Mouse (Mus musculus): ENCODE measurements around the gene Ctsf. TPM values are rescaled to one million over a fixed set of nuclear protein-coding genes. Genes with fewer than 3 reads are reported as not detected.
A peak's percentile ranks its signal among the peaks of the same experiment; 100 is the strongest.

Ctsf gene
- polyA plus RNA-seq, 1 experiment, result 133 TPM

DNA sequence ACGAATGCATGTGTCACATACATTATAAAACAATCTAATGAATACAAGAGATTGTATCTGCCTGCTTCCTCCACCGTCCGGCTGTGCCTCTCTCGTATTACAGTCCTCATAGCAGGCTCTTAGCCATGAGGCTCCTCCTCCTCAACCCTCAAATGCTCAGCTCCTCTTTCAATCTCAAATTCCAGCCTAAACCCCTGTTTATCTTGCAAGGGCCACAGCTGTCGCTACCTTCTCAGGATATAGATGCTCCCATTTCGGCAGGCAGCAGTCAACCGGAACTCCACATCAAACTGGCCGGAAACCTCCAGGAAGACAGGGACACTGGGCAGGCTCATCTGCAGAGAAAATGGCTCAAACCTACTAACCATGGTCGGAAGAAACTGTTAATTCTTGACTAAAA is 44.0 kb downstream of the Ctsf start:
- H3K27ac ChIP-seq (ENCODE audit: insufficient read depth, low read length), result no peak overlapping the region
- no peaks in the 10 kb centered on the region for H3K4me1 ChIP-seq (ENCODE audit: control insufficient read depth, insufficient read depth, low read length)
- no peak overlapping the region for H3K4me3 ChIP-seq (ENCODE audit: insufficient read depth, low read length)
- TF ChIP-seq POLR2A (IDR thresholded peaks at IDR 0.05; ENCODE audit: extremely low read depth, insufficient read depth, low read length), result no peak
- no peak for TF ChIP-seq CTCF (IDR thresholded peaks at IDR 0.05; ENCODE audit: extremely low read depth, insufficient read depth, low read length)

GRCm38 (mm10) chr19:4899888-4900287 is 45.0 kb downstream of the Ctsf start:
- Histone ChIP-seq H3K4me1 (ENCODE audit: control insufficient read depth, insufficient read depth, low read length) (no peaks in the 10 kb centered on the region), H3K27ac (ENCODE audit: insufficient read depth, low read length) (no peak overlapping the region), H3K4me3 (ENCODE audit: insufficient read depth, low read length) (no peak overlapping the region)
- TF ChIP-seq CTCF (IDR thresholded peaks at IDR 0.05; ENCODE audit: extremely low read depth, insufficient read depth, low read length), result no peak
- TF ChIP-seq POLR2A (IDR thresholded peaks at IDR 0.05; ENCODE audit: extremely low read depth, insufficient read depth, low read length), result no peak

- TF ChIP-seq CTCF (IDR thresholded peaks at IDR 0.05; ENCODE audit: extremely low read depth, insufficient read depth, low read length) (no peak), POLR2A (IDR thresholded peaks at IDR 0.05; ENCODE audit: extremely low read depth, insufficient read depth, low read length) (peak; percentile 67)
- H3K4me1 ChIP-seq (ENCODE audit: control insufficient read depth, insufficient read depth, low read length), result peaks cover 3% of the 10 kb centered on the region; the same call in 1 of the 2 replicates
- peak within 1 kb of the TSS; percentile 86 for H3K4me3 ChIP-seq (ENCODE audit: insufficient read depth, low read length)
These were observed 51.3 kb downstream of the Ctsf start, which contains the start of gene Bbs1 for GRCm38 (mm10) chr19:4905979-4906794. Gene Bbs1 (minus strand): TSS chr19:4906628.

DNA sequence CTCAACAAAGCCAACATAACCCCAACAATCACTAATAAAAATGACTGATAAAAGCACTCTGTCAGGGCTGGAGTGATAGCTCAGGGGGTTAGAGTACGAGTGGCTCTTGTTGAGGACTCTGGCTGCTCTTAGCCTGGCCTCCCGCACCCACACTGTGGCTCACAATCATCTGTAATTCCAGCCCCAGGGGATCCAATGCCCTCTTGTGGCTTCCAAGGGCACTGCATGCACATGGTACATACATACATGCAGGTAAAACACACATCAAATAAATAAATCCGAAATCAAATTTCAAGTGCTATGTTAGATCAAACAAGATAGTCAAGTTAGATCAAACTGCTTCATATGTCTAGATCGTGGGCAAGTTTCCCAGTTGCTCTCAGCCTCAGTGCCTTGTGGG is 53.2 kb downstream of the Ctsf start:
- peaks cover 3% of the 10 kb centered on the region; the same call in 1 of the 2 replicates for H3K4me1 ChIP-seq (ENCODE audit: control insufficient read depth, insufficient read depth, low read length)
- TF ChIP-seq CTCF (IDR thresholded peaks at IDR 0.05; ENCODE audit: extremely low read depth, insufficient read depth, low read length) (peak; percentile 39), POLR2A (IDR thresholded peaks at IDR 0.05; ENCODE audit: extremely low read depth, insufficient read depth, low read length) (no peak)

More at GRCm38 (mm10) chr19:4905979-4906794, 51.3 kb downstream of the Ctsf start, which contains the start of gene Bbs1:
- H3K27ac ChIP-seq (ENCODE audit: insufficient read depth, low read length), result no peak within 1 kb of the TSS

DNA sequence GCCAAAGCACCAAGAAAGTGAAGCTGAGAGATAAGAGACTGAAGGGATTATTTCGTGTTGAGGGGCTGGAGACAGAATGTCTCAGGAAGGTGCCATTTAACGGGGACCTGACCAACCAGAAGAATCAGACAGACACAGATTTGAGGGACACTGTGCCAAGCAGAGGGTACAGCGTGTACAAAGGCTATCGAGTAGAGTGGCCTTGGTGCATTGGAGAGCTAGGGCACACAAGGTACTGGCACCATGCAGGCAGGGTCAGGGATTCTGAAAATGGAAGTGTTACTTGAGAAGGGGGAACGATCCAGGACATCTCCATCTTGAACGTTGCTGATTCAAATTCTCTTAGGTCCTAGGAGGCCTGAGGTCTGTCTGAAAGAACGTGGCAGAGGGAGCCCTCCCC is 54.4 kb downstream of the Ctsf start:
- no peak overlapping the region for H3K27ac ChIP-seq (ENCODE audit: insufficient read depth, low read length)
- TF ChIP-seq CTCF (IDR thresholded peaks at IDR 0.05; ENCODE audit: extremely low read depth, insufficient read depth, low read length) (no peak), POLR2A (IDR thresholded peaks at IDR 0.05; ENCODE audit: extremely low read depth, insufficient read depth, low read length) (no peak)
- peaks cover 3% of the 10 kb centered on the region; the same call in 1 of the 2 replicates for H3K4me1 ChIP-seq (ENCODE audit: control insufficient read depth, insufficient read depth, low read length)
- no peak overlapping the region for H3K4me3 ChIP-seq (ENCODE audit: insufficient read depth, low read length)

More for the DNA sequence above, 53.2 kb downstream of the Ctsf start:
- H3K27ac ChIP-seq (ENCODE audit: insufficient read depth, low read length), result no peak overlapping the region
- no peak overlapping the region for H3K4me3 ChIP-seq (ENCODE audit: insufficient read depth, low read length)

Other genes starting within 250 kb of the Ctsf start
- gene Lrfn4, start 239.5 kb upstream of the Ctsf start, polyA plus RNA-seq (2012; rRNA removed), result 28.1 and 30.2 TPM in 2 replicates
- 52.9 and 54.0 TPM in 2 replicates for gene Rce1, start 229.5 kb upstream of the Ctsf start, polyA plus RNA-seq (2012; rRNA removed)
- 3.3 and 3.7 TPM in 2 replicates for gene Gm960, start 156.5 kb upstream of the Ctsf start, polyA plus RNA-seq (2012; rRNA removed)
- 198 and 220 TPM in 2 replicates for gene Sptbn2, start 144.0 kb upstream of the Ctsf start, polyA plus RNA-seq (2012; rRNA removed)
- gene Rbm4b, start 98.6 kb upstream of the Ctsf start, polyA plus RNA-seq (2012; rRNA removed), result 16.0 and 17.8 TPM in 2 replicates
- gene Rbm4, start 61.2 kb upstream of the Ctsf start, polyA plus RNA-seq (2012; rRNA removed), result 57.4 and 61.8 TPM in 2 replicates
- 16.7 and 18.9 TPM in 2 replicates for gene Gm21992, start 43.5 kb upstream of the Ctsf start, polyA plus RNA-seq (2012; rRNA removed)
- gene Rbm14, start 43.5 kb upstream of the Ctsf start, polyA plus RNA-seq (2012; rRNA removed), result 22.8 and 25.1 TPM in 2 replicates
- 48.7 and 49.1 TPM in 2 replicates for gene Ccs, start 15.8 kb upstream of the Ctsf start, polyA plus RNA-seq (2012; rRNA removed)
- gene Ccdc87, start 15.8 kb upstream of the Ctsf start, polyA plus RNA-seq (2012; rRNA removed), result 2.0 and 2.1 TPM in 2 replicates
- gene Actn3, start 22.8 kb downstream of the Ctsf start, polyA plus RNA-seq (2012; rRNA removed), result 0.79 and 0.87 TPM in 2 replicates
- 41.3 and 47.9 TPM in 2 replicates for gene Zdhhc24, start 23.5 kb downstream of the Ctsf start, polyA plus RNA-seq (2012; rRNA removed)
- gene Bbs1, start 51.5 kb downstream of the Ctsf start, polyA plus RNA-seq (2012; rRNA removed), result 28.5 and 32.7 TPM in 2 replicates
- 51.5 and 54.5 TPM in 2 replicates for gene Dpp3, start 73.2 kb downstream of the Ctsf start, polyA plus RNA-seq (2012; rRNA removed)
- 15.8 and 19.5 TPM in 2 replicates for gene Peli3, start 88.0 kb downstream of the Ctsf start, polyA plus RNA-seq (2012; rRNA removed)
- 70.5 and 74.8 TPM in 2 replicates for gene Mrpl11, start 107.0 kb downstream of the Ctsf start, polyA plus RNA-seq (2012; rRNA removed)
- gene Npas4, start 135.2 kb downstream of the Ctsf start, polyA plus RNA-seq (2012; rRNA removed), result 16.8 and 20.6 TPM in 2 replicates
- gene Slc29a2, start 168.7 kb downstream of the Ctsf start, polyA plus RNA-seq (2012; rRNA removed), result 19.8 and 21.5 TPM in 2 replicates
- 106 and 111 TPM in 2 replicates for gene B4gat1, start 183.7 kb downstream of the Ctsf start, polyA plus RNA-seq (2012; rRNA removed)
- gene AC124502.3, start 183.8 kb downstream of the Ctsf start, polyA plus RNA-seq (2012; rRNA removed), result 4.8 and 6.8 TPM in 2 replicates
- 29.1 and 34.8 TPM in 2 replicates for gene Brms1, start 186.2 kb downstream of the Ctsf start, polyA plus RNA-seq (2012; rRNA removed)
- 68.7 and 69.0 TPM in 2 replicates for gene Rin1, start 195.4 kb downstream of the Ctsf start, polyA plus RNA-seq (2012; rRNA removed)
- gene Cd248, start 212.9 kb downstream of the Ctsf start, polyA plus RNA-seq (2012; rRNA removed), result 5.8 and 6.3 TPM in 2 replicates
- gene Tmem151a, start 230.4 kb downstream of the Ctsf start, polyA plus RNA-seq (2012; rRNA removed), result 145 and 146 TPM in 2 replicates
- gene Yif1a, start 233.4 kb downstream of the Ctsf start, polyA plus RNA-seq (2012; rRNA removed), result 54.7 and 56.2 TPM in 2 replicates
- gene Cnih2, start 243.4 kb downstream of the Ctsf start, polyA plus RNA-seq (2012; rRNA removed), result 399 and 461 TPM in 2 replicates

All from cortical plate, adult 2 months (tissue).